Mouse (Mus musculus) layer of hippocampus, adult 2 months (tissue): ENCODE data around the gene Pomt1. TPM values are rescaled to one million over a fixed set of nuclear protein-coding genes. Genes with fewer than 3 reads are reported as not detected.
A peak's percentile ranks its signal among the peaks of the same experiment; 100 is the strongest.

Experiments
- DNase-seq, 2 experiments: peaks; one replicate each; pipeline ENCODE4 v3.0.0; 2022; ENCODE audit warnings: low spot score in 2 of 2
- H3K27ac ChIP-seq: fragments of 200-600 bp; 2 replicates; pipeline ENCODE4 v1.8.1; 2022
- H3K4me3 ChIP-seq: fragments of 200-600 bp; 2 replicates; pipeline ENCODE4 v1.8.1; 2022; ENCODE audit warnings: mild to moderate bottlenecking
- CTCF ChIP-seq: fragments of 200-600 bp; conservative IDR thresholded peaks from 2 replicates; pipeline ENCODE4 v1.8.1; 2022; ENCODE audit warnings: antibody characterized with exemption, mild to moderate bottlenecking, moderate library complexity
- total RNA-seq, 2 experiments: library from RNA; stranded (reverse); gene quantifications; 2 replicates each; pipeline ENCODE4 v1.2.3; 2021

The Pomt1 gene
- total RNA-seq, 2 experiments from 2014 or later = 23.4 to 24.1 TPM

GRCm38 (mm10) chr2:32299469-32299868 is 63.1 kb downstream of the Pomt1 start:
- no peak for DNase-seq
- Histone ChIP-seq H3K4me3 (no peak overlapping the region), H3K27ac (peak overlapping the region; percentile 74)
- TF ChIP-seq CTCF = no peak

- H3K27ac ChIP-seq = no peak overlapping the region
- peak; percentile 62 for TF ChIP-seq CTCF
- no peak overlapping the region for H3K4me3 ChIP-seq
- DNase-seq = no peak
Observed at GRCm38 (mm10) chr2:32302952-32303351, 66.6 kb downstream of the Pomt1 start.

- peak in 1 of 2 experiments; percentile 64 for DNase-seq
- peak overlapping the region; percentile 63 for H3K27ac ChIP-seq
- TF ChIP-seq CTCF = peak; percentile 82
- H3K4me3 ChIP-seq = no peak overlapping the region
Observed at GRCm38 (mm10) chr2:32304145-32304832, 67.9 kb downstream of the Pomt1 start.

Other genes starting within 250 kb of the Pomt1 start
- 1 to 10 TPM; 3.6 to 6.0 TPM for gene Fam78a, start 151.7 kb upstream of the Pomt1 start, total RNA-seq
- gene Plpp7, start 141.1 kb upstream of the Pomt1 start, total RNA-seq = 10 to 100 TPM; 20.2 to 21.8 TPM
- gene Prrc2b, start 85.5 kb upstream of the Pomt1 start, total RNA-seq = 100 to 1,000 TPM; 288 to 305 TPM
- 10 to 100 TPM; 55.3 to 57.8 TPM for gene Uck1, start 23.6 kb downstream of the Pomt1 start, total RNA-seq
- gene Golga2, start 50.8 kb downstream of the Pomt1 start, total RNA-seq = 10 to 100 TPM; 87.9 TPM
- gene Swi5, start 51.5 kb downstream of the Pomt1 start, total RNA-seq = 100 to 1,000 TPM; 212 to 222 TPM
- gene Ciz1, start 115.7 kb downstream of the Pomt1 start, total RNA-seq = 10 to 100 TPM; 75.3 to 92.7 TPM
- gene Dnm1, start 116.7 kb downstream of the Pomt1 start, total RNA-seq = 1,000 to 10,000 TPM; 1,274 to 1,381 TPM
- 100 to 1,000 TPM; 160 to 170 TPM for gene 1110008P14Rik, start 145.3 kb downstream of the Pomt1 start, total RNA-seq
- under 1 TPM in 1 of 2 experiments, not detected in 1; 0.69 TPM for gene Lcn2, start 151.7 kb downstream of the Pomt1 start, total RNA-seq
- gene Ptges2, start 159.3 kb downstream of the Pomt1 start, total RNA-seq = 10 to 100 TPM; 33.8 to 35.5 TPM
- 1 to 10 TPM; 4.3 to 4.5 TPM for gene Naif1, start 213.9 kb downstream of the Pomt1 start, total RNA-seq
- gene Slc25a25, start 214.9 kb downstream of the Pomt1 start, total RNA-seq = 10 to 100 TPM; 54.5 to 57.6 TPM